Mouse (Mus musculus): ENCODE measurements around the gene Tmem88b.
"Not testable (repeated sequence)": the region's sequence is repeated elsewhere in the genome, so short reads cannot be mapped to it uniquely, and the experiment has no call there.

Tmem88b gene

DNA sequence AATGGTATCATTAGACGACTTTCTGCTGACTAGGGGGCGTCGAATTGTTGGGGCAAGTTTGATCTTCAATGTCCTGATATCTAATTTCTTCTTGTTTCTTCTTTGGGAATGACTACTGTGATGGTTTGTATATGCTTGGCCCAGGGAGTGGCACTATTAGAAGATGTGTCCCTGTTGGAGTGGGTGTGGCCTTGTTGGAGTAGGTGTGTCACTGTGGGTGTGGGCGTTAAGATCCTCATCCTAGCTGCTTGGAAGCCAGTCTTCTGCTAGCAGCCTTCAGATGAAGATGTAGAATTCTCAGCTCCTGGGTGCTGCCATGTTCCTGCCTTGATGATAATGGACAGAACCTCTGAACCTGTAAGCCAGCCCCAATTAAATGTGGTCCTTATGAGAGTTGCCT lies 3.2 kb upstream of the Tmem88b start:
- DNase-seq (ENCODE audit: low read depth, low spot score) = not testable (repeated sequence)

DNA sequence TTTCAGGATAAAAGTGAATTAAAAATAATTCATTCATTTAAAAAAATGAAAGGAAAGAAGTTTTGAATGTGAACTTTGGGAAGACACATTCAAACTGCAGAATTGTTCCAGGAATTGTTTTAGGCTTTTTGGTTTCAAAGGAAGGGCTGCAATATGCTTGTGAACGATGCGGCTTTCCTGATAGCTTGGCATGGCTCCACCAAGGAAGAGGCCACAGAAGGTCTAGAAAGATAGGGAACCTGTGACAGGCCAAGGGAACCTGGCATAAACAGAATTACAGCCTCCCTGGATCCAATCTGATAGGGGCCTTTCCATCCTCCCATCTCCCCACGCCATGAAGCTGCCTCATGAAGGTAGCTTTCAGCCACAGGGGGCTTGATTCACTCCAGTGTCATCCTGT lies 2.6 kb upstream of the Tmem88b start:
- DNase-seq (ENCODE audit: low read depth, low spot score) = no peak

DNA sequence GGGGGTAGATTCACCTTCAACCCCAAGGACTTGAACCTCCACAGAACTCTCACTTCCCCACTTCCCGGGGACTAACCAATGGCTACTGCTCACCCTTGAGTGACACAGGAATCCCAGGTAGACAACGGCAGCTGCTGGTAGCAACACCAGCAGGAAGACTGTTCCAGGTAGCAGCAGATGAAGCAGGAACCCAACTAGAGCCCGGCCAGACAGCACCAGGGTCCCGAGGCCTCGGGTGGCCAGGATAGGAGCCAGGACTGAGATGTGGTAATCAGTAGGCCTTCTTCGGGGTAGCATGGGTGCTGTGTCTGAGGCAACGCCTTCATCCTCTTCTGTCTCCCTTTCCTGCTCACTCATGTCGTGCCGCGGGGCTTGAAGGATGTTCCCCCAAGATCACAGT lies 428 bp downstream of the Tmem88b start:
- DNase-seq (ENCODE audit: low read depth, low spot score) = no peak

DNA sequence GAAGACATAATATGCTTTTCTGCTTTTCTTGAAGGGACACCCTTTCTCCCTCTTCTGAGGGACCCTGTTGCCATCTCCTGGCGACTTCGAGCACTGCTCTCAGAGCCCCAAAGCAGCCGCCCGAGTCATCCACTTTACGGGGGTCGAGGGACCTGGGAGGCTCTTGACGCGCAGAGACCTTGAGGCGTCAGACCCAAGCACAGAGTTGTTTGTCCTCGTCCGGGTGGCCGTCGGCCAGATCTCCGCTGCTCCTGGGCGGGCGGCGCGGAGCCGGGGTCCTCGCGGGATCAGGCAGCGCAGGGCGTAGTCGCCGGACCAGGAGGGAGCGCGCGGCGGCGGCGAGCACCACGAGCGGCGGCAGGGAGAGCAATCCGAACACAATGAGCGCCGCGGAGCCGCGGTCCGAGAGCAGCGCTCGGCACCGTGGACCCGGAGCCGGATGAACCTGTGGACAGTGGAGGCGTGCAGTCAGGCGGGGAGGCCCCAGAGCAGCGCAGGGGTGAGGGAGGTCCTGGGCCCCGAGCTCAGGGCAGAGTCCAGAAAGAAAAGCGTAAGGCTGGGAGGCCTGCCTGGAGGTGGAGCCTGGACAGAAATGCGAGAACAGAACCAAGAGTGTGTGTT lies 1.5 kb downstream of the Tmem88b start:
- DNase-seq (ENCODE audit: low read depth, low spot score) = no peak

DNA sequence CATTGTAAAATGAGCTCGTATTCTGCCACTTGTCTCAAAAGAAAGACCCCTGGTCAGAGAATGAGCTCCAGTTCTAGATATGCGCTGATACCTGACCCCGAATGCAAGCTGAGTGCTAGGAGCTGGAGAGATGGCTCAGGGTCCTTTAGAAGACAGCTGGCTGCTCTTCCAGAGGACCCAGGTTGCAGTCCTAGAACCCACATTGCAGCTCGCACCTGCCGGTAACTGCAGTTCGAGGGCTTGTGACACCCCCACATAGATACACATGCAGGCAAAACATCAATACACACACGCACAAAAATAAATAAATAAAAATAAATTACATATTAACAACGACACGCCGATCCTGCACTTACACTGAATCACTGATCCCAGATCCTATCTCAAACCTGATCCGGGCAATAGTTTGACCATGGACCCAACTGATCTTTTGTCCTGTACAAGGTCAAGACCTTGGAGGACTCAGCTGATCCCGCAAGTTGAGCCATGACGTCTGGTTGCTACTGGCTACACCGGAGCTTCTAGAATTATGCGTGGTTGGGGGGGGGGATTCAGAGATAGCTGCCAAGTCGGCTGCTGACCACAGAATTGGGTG lies 2.1 kb downstream of the Tmem88b start:
- no peak for DNase-seq (ENCODE audit: low read depth, low spot score)

DNA sequence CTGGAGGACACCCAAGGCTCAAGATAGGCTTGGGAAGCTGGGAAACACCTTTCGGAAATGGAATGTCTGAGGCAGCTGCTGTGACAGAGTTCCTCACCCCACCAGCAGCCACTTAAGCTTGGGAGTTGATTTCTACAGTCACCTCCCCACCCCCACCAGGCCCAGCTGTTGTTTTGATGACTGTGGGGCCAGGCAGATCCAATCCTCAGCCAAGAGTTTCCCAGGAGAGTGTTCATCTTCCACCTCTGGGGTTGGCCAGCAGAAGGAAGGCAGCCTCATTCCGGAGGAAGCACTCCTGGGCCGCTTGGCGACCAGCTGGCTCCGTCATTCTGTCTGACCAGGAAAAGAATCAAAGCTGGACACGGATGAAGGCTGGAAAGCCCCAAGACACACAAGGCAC lies 4.8 kb downstream of the Tmem88b start:
- DNase-seq (ENCODE audit: low read depth, low spot score) = no peak

DNA sequence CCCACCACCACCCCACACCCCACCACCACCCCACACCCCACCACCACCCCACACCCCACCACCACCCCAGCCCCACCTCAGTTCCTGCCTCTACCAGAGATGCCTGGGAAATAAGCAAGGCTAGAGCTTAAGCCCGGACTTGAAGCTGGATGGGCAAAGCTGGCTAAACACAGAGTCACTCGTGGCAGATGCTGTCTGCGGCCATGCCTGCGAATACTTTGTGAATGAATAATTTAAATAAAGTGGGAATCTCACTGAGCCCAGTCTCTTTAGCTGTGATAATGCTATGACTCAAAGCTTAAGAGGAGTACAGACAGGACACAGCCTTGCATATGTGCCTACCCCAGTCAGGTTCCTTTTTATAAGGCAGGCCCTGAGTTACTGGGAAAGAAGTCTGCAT lies 6.2 kb downstream of the Tmem88b start:
- no peak for DNase-seq (ENCODE audit: low read depth, low spot score)

DNA sequence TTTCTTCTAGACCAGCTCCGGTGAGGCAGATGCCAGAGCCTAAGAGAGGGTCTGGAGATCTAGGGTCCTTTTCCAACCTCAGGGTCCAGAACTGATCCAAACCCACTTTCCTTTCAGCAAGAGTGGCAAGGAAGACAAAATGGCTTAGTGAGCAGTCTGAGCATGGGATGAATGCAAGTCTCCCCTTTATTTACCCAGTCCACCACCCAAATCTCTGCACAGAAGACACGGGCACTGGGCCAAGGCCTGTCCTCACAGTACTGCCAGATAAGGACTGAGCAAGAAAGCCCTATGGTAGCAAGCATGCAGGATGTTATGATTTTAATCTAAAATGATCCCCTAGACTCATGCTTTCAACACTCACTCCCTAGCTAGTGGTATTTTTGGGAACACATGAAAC lies 7.9 kb downstream of the Tmem88b start:
- no peak for DNase-seq (ENCODE audit: low read depth, low spot score)

DNA sequence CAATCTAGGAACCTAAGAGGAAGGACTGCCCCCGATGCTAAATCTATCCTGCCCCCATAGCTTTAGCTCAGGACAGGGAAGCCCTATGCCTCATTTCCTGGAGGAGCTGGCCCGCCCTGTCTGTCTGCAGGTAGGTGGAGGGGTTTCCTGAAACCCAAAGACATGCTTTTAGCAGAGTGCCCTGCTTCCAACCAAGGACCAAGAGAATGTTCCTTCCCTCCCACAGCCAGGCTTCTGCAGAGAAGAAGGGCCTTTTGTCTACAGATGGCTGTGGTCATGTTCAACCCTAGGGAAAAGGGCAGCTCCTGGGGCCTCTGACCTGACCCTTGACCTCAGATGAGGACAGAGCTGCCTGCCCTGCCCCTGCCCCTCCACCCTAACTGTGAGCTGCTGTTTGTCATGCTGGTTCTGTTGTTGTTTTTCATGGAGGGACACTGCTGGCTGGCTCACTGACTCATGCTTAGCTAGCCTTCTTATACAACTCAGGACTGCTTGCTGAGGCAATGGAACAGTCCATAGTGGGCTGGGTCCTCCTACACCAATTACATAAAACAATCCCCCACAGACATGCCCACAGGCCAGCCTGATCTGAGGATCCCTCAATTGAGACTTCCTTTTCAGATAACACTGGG lies 8.9 kb downstream of the Tmem88b start:
- DNase-seq (ENCODE audit: low read depth, low spot score) = no peak

DNA sequence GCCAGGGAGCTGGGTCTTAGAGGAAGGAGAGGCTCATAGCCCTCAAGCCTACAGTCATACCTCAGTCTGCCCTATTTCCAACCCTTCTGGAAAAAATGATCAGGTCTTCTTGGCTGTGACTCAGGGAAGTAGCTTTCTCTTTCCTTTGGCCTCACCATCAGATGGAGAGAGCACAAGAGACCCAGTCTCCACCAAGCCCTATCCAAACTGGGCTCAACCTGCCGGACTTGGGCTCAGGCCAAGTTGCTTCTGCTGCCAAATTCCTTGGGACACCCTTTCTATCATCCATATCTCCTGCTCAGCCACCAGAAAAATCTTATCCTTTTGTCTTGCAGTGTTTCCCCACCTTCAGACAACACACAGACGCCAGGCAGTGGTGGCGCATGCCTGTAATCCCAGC lies 9.8 kb downstream of the Tmem88b start:
- no peak for DNase-seq (ENCODE audit: low read depth, low spot score)

DNA sequence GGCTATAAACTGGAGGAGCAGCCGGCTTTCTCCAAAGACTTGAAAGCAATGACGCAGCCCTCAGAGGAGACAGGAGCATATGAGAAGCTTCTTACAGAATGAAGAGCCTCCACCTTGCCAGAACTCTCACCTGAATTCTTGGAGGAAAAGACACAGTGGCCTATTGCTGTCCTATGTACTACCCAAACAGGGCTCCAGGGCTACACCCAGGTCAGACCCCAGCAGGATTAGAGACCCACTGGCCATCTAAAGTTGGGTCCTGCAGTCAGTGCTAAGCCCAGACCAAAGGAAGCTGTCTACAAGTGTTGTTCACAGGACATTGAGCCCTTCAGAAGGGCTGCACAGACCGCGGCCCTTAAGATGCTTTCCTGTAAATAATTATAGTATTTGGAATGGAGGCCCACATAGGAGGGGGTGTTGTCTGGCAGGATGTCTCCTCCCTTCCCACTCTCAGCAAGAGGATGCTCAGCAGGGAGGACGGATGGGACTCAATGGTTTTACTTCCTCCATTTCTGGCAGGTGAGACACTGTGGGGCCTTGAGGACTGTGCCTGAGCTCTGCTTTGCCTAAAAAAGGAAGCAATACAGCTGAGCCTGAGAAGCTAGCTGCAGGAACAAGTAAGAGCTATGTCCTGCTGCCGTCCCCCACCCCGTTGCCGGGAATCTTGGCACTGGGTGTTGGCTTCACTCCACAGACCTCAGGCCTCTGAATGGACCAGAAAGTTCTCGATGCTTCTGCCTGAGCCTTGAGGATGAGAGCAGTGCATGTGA lies 10.5 kb downstream of the Tmem88b start:
- DNase-seq (ENCODE audit: low read depth, low spot score) = no peak

DNA sequence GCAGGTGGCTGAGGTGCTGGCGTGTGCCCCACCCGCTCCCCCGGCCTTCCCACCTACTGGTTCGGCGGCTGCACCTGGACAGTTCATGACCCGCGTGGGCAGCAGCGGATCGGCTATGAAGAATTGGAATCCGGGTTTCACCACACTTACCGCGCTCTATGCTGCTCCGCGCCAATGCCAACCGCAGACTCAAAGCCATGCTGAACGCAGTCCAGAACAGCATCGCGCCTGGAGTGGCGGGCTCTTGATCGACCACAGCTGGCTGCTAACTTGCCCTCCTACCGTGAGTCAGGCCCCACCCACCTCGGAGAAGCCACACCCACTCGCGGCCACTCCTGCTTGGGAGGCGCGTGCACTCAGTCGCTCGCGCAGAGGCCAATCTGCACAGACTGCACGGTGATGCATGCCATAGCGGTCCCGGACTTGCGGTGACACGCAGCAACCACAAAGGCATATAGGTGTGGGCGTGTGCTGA lies 11.4 kb downstream of the Tmem88b start, which contains the start of gene Vwa1:
Vwa1 (minus strand) TSS at position 419 of the 475 bp plus-strand sequence.
- DNase-seq (ENCODE audit: low read depth, low spot score) = peak; percentile 75

DNA sequence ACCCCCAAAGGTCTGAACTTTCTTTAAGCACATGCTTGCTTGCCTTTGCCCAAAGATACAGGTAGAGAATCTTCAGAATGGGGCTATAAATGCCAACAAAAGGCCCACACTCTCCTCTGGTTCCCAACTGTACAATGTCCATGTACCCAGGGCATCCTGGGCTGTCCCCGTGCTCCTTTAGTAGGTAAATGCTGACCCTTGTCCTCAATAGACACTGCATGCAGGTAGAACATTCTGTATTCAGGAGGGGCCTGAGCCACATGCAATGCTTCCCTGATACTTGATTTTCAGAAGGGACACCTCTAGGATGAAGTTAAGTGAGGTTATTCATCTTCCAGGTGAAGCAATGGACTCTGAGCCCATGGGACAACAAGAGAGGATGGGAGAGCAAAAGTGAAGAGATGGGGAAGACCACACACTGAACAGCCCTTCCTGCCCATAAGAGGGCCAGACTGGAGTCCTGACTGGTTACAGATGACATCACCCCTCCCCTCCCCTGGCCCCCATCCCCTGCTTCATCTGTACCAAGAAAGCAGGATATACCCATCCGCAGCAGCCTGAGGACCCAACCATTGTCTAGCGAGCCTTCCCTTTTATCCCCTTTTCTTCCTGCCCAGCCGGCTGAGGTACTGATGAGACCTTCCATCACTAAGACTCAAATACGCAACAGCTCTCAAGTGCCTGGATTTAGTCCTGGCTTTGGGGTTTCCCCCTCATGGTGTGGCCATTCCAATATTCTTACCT lies 12.2 kb downstream of the Tmem88b start:
- no peak for DNase-seq (ENCODE audit: low read depth, low spot score)

DNA sequence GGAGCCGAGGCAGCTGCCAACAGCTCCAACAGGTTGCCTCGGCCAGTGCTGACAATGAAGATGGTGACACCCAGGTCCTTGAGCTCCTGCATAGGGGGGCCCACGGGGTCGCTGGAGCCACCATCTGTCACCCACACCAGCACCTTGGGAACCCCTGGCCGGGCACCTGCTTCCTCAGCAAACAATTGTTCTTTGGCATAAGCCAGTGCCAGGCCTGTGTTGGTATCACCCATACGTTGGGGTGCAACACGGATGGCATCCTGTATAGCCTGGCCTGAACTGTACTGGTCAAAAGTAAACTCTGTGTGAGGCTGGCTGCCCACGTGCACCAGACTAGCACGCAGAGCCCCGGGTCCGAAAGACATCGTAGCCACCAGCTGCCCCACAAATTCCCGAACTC lies 12.9 kb downstream of the Tmem88b start:
- DNase-seq (ENCODE audit: low read depth, low spot score) = no peak

DNA sequence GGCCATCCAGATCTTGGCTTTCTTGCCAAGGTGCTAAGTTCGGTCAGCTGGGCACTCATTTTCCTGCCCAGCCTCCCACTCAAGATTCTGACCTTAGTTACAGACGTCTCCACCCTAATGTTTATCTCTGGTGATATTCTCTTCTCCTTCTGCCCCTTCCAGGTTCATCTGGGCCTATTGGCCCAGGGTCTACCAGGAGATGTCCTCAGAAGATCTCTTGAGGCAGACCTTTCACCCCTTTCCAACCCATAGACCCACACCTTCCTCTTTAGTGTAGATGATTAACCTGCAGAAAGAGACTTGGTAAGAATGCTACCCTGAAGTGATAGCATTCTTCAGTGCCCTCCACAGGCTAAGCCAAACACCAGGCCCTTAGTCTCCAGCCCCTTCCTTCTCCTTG lies 14.0 kb downstream of the Tmem88b start:
- DNase-seq (ENCODE audit: low read depth, low spot score) = no peak

DNA sequence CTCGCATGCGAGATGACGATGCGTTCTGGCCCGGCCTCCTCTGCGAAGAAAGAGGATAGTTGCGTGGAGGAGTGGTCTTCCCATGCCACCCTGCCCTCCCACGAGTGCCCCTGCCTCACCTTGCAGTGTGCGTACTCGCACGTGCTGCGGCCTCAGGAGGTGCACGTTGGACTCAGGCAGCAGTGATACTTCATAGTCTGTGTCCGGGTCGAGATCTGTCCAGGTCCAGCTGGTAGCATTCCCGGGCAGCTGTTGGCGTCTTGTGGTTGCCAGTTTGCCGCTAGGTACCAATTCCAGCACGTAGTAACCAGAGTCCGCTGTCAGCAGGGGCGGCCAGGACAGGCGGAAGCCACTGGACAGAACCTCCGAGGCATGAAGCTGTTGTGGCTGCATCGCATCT lies 15.0 kb downstream of the Tmem88b start:
- no peak for DNase-seq (ENCODE audit: low read depth, low spot score)

DNA sequence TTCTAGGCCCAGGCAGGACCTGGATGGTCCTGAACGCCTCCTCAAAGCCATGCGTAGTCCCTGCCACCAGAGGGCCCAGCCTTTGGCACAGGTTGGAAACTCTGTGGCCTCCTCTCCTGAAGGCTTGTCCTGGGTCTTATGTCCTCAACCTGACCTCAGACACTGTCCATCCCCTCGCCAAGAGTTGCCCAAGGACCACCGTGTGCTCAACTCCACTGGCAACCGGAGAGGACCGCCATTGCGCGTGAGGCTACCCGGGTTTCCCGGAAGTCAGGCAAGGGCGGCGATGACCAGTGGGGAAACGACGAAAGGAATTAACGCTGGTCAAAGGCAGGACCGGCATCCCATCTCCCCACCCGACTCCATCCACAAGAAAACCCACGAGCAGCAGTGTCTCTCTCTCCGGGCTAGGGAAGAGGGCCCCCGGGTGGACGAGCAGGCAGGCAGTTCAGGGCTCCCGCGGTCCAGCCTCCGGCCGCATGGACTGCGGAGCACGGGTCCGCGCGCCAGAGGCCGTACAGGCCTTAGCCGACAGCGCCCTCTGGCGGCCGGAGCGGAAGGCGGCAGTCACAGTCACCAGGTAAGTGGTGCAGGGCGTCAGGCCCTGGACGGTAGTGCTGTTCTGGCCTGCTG lies 15.7 kb downstream of the Tmem88b start:
- no peak for DNase-seq (ENCODE audit: low read depth, low spot score)

DNA sequence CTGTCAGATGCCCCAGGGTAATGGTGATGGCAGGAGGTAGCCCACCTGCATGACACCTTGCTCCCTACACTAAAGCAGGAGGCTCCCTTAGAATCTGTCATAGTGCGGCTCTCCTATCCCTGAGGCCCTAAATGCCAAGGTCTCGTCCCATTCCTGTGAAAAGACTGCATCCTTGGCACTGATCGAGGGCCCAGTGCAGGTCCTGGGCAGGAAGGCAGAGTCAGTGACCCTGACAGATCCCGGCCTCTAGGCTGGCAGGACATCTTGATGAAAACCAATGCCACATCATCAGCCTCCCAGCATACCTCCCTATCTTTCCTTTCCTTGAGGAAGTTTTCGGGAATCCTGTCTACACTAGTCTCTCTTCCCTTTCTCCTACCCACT lies 16.2 kb downstream of the Tmem88b start:
- no peak for DNase-seq (ENCODE audit: low read depth, low spot score)

DNA sequence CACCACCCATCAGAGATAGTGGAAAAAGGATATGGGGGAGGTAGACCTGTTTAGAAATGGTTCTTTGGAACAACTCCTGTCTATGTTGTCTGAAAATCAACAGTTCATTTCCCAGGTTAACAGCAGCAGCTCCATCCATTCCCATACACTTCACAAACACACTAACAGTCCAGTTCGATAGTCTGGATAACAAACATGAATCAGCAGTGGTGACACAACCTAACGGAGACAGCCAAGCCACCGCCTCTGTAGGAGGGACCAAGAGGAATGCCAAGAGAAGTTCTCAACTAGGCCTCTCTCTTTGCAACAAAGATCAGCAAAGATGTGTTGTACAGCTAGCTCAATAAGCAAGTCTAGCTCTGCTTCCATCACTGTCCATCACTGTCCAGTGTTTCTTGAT lies 23.3 kb downstream of the Tmem88b start:
- DNase-seq (ENCODE audit: low read depth, low spot score) = no peak

DNA sequence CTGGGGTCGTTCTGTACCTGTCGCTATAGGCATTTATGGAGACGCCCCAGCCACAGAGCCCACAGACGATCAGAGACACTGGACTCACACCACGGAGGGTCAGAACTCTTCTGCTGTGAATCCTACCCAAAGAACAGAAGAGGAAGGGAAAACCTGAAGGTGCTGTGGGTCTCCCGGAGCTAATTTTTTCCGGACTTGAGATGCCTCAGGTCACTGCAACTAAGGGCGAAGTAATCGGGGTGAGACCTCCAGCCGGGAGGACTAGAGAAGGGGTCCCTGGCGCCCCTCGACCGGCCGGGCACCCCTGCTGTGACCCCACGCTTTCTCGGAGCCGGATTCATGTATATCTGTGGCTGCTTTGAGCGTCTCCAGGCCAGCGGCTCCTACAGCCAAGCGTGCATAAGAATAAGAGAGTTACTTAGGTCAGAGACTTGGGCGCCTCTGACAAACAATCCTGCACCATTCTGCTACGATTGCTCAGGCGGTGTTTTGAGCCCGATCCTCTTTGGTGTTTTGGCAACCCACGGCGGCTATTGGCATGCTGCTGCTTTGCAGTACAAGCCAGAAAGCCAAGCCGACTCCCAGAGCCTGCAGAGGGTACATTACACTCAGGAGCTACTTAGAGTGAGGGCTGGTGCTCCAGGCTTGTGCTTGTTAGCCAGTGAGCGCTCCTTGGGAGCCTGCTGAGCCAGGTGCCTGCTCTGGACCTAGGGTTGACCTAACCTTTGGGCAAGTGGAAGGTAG lies 24.1 kb downstream of the Tmem88b start:
- DNase-seq (ENCODE audit: low read depth, low spot score) = no peak

Measured in WW6 (cell line).